Mouse (Mus musculus) kidney, adult 2 months (tissue): ENCODE measurements at regions not wholly inside any gene's neighbourhood (a gene's known extent, or its start where the extent isn't known, plus 50 kb on each side); places are given as distances from the start of the nearest gene placed in this dataset.

Source experiments
- CTCF ChIP-seq: fragments of 200-500 bp; conservative IDR thresholded peaks from 2 replicates; pipeline ENCODE4 v1.5.1; 2011; ENCODE audit warnings: low read depth, mild to moderate bottlenecking, control low read depth, low read length, moderate library complexity, mixed read lengths; ENCODE audit not compliant: insufficient read depth, insufficient read length
- POLR2A ChIP-seq: fragments of 200-500 bp; IDR thresholded peaks from one replicate; pipeline ENCODE4 v1.6.1; 2011; ENCODE audit warnings: low read depth, low read length, control low read depth

DNA sequence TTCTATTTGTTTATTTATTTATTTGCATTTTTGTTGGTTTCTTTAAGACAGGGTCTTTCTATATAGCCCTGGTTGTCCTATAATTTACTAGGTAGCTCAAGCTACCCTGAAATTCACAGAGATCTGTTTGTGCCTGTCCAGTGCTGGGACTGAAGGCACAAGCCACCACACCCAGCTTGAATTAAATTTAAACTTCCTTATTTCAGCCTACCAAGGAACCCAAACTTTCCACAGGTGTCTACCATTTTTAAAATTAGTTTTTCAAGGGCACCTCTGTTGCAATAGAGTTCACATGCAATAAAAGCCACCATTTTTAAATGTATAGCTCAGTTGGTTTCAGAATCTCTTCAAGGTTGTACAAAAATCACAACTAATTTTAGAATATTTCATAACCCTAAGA is 110.2 kb upstream of the Spred1 start:
- TF ChIP-seq CTCF (no peak), POLR2A (no peak)
